Mouse (Mus musculus) v-Abl transformed pro-B cells (cell line): Measurements from ENCODE around the gene Gps1.
"Not testable (repeated sequence)": the region's sequence is repeated elsewhere in the genome, so short reads cannot be mapped to it uniquely, and the experiment has no call there.

ENCODE experiments used
- in situ Hi-C, 2 experiments: fragments of 400-800 bp; cut with MboI; formaldehyde crosslinking; loops; one replicate each; pipeline ENCODE4 v1.15.1; 2025; ENCODE audit not compliant: unreplicated experiment in 2 of 2

Gps1 gene

GRCm38 (mm10) chr11:120818251-120818650, 34.2 kb downstream of the Gps1 start:
- in situ Hi-C loops = no loop called here

DNA sequence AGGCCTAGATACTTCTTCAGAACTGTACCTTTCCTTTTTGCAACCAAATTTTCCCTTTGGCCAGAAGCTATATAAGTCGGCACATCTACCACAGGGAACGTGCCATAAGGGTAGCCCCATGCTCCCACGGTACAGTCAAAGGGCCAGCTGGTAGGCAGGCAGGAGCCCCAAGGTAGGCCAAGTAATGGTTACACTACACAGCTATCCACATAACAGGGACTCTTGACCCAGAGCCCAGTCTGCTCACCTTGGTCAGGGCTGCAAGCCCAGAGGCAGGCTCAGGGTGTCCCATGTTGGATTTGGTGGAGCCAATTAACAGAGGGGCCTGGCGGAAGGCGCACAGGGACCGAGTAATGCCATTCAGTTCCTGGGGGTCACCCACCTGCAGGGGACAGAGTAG, 35.5 kb downstream of the Gps1 start:
- in situ Hi-C loops = no loop called here

GRCm38 (mm10) chr11:120820546-120820945, 36.5 kb downstream of the Gps1 start:
- in situ Hi-C loops = loop anchor here (5.0 to 10.0 kb wide), 2 partner anchors 87 to 534 kb away; partner anchors contain the start of gene Wdr45b (in 1 of the 2)

DNA sequence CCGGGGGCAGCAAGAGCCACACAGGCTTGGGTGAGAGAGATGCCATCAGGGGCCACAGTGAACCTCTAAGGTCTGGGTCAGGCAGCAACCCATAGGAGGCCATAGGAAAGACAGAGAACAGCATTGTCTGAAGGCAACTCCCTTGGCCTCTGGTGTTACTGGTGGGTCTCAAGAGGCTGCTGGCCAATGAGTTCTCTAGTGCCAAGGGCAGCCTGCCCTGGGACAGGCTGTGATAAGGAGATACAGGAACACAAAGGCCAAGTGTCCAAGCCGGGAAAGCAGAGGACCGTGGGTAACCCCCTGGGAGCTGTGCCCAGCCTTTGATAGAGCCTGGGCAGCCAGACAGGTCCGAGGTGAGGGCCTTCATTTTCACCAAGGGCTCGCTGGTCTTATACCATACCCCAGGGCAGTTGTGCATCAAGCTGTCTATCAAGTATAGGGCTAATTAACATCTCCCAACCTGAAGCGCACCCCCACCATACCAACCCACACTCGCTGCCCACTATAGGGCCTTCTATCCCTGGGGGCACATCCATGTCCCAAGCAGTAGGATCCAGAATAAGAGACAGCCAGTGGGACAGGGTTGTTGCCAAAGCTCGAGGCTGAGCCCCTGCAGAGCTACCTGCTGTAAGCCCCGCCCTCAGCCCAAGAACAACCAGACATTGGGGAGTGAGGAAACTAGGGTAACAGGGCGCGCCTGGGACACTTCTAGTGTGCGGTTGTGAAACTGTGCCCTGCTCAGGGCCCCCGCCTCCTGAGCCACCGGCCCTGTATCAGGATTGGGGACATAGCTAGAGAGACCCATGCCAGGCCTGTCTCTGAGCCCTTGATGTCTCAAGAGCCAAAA, 37.2 kb downstream of the Gps1 start:
- in situ Hi-C loops = loop anchor here (5.0 to 10.0 kb wide), 2 partner anchors 86 to 534 kb away; partner anchors contain the start of gene Wdr45b (in 1 of the 2)

GRCm38 (mm10) chr11:120822321-120822720, 38.2 kb downstream of the Gps1 start:
- in situ Hi-C loops = loop anchor here (5.0 to 10.0 kb wide), 2 partner anchors 85 to 532 kb away; partner anchors contain the start of gene Wdr45b (in 1 of the 2)

- in situ Hi-C loops = loop anchor here (5.0 to 10.0 kb wide), 2 partner anchors 84 to 532 kb away; partner anchors contain the start of gene Wdr45b (in 1 of the 2)
Measured at GRCm38 (mm10) chr11:120822831-120823550, 38.9 kb downstream of the Gps1 start.

DNA sequence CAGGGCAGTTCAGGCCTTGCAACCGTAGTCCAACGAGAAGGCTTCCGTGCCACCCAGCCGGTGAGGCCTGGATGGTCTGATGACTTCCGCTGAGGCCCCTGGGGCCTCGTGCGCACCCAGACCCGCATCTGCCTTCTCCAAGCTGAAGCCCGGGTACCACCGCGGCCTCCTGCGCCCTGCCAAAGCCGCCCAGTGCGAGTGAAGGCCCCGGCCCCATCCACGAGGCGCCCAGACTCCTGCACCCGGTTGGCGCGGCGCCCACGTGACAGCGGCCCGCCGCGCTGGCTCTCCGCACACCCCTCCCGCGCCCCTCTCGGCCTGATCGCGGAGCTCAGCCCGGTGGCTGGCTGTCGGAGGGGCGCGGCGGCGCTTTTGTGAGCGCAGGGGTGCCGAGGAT, 39.5 kb downstream of the Gps1 start:
- in situ Hi-C loops = loop anchor here (5.0 to 10.0 kb wide), 2 partner anchors 84 to 531 kb away; partner anchors contain the start of gene Wdr45b (in 1 of the 2)

DNA sequence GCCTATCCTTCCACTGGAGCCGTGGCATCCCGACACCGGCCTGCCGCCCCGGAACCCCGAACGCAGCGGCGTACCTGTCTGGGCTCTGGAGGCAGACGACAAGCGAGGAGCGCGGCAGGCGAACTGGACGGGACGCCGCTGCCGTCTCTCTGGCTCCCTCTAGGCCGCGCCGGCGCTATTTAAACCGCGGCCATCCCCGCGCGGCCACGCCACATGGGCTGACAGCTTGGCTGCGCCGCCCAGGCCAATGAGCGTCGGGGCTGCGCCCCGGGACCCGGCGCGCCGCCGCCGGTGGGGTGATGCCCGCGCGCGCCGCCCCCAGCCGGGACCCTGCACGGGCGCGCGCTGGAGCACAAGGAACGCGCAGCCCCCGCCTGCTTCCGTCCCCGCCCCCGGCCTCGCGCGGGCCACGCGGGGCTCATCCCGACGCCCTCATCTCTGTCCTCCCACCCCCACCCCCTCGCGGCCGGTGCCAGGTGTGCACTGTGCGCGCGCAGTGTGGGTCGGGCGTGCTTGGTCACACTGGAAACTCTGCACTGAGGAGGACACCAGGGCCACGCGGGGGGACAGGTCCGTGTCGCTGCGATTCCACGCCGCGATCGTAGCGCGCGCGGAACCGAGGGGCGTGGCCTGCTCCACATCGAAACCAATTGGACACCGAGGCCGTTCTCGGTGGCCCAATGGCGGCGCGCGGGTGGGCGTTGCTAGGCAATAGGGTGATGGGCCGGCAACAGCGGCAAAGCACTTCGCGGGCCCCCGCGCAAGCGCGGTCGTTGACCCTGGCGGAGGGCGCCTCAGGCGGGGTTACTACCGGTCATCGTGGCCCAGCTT, 40.1 kb downstream of the Gps1 start, which contains the start of gene Fasn:
Fasn (minus strand) TSS at position 592 of the 831 bp plus-strand sequence.
- in situ Hi-C loops = loop anchor here (5.0 to 10.0 kb wide), 2 partner anchors 83 to 531 kb away; partner anchors contain the start of gene Wdr45b (in 1 of the 2)

DNA sequence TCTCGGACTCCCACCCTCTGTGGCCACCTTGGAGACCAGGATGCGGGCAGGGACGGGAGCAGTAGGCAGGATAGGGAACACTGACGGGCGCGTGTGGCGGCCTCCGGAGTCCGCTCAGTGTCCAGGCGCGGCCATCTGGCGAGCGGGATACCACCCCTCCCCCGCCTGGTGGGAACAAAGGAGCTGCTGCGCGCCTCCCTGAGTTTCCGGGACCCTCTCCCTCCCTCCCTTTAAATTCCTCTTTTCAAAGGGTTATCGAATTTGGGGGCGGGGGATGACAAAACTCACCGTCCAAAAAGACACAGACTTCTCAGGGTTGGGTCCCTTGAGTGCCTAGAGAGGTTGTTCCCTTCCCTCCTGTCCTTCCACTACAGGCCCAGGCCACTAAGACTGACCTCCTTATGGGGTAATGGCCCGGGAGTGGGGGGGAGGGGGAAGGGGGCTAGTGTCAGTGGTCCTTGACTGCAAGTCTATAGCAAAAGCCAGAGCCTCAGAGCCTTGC, 40.8 kb downstream of the Gps1 start:
- in situ Hi-C loops = loop anchor here (5.0 to 10.0 kb wide), 2 partner anchors 82 to 530 kb away; partner anchors contain the start of gene Wdr45b (in 1 of the 2)

DNA sequence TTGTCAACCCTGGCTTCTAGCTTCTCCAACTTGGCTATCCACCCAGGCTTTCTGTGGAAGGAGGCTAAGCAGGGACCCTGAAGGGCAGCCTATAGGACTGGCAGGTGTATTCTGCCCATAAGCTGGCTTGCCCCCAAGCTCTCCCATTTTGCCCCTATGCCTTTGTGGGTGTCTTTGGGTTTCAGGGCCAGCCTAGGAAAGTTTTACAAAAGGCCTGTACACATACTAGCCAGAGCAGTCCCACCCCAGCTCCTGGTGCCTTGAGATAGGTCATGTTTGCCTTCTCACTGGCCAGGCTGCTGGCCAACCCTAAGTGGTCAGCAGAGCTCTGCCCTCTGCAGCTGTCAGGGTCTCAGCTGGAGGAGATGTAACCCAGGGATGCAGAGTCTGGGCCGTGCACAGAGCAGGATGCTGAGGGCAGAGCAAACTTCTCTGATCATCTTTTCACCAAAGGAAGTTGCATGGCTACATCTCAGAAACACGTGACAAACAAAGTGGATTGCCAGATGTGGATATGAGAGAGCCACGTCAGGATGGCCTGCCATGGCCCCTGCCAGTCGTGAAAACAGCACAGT, 41.3 kb downstream of the Gps1 start:
- in situ Hi-C loops = loop anchor here in 1 of 2 experiments (5.0 to 10.0 kb wide), 2 partner anchors 82 to 529 kb away; partner anchors contain the start of gene Wdr45b

DNA sequence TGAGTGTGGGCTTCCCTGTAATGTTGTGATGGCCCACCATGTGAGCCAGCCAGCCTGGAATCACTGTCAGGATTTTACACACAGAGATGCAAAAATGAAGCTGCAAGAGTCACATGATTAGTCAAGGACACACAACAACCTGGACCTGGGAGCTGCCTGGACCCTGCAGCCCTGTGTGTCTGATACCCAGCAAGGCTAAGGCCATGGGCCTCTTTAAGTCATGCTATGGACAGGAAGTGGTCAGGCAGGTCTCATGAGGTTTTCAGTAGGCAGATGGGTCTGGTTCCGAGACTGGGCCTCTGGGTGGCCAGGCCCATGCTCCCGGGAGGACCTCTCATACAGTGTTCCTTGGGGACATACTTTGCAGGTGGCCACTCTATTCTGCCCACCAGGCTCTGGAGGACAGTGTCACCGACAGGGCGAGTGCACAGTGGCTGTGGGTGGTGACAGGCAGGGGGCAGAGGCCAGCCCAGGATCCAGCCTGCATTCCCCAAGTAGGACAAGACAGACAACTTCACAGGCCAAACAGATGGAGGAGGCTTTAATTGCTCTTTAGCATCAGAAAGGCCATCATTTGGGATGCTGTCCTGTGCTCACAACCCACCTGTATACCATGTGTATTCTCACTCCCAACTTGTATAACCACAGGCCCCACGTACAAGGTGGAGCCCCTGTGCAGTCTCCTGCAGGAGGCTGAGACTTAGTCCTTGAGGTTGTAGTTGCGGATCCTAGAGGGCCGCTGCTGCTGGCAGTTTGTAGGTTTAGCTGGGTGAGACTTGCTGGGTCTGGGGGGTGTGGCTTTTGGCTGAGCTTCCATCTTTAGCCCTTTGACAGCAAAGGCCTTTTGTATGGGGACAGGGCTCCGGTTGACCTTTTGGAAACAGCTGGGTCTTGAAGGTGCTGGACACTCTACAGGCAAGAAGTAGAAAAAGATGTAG, 42.2 kb downstream of the Gps1 start:
- in situ Hi-C loops = loop anchor here in 1 of 2 experiments (5.0 to 10.0 kb wide), 2 partner anchors 81 to 529 kb away; partner anchors contain the start of gene Wdr45b

DNA sequence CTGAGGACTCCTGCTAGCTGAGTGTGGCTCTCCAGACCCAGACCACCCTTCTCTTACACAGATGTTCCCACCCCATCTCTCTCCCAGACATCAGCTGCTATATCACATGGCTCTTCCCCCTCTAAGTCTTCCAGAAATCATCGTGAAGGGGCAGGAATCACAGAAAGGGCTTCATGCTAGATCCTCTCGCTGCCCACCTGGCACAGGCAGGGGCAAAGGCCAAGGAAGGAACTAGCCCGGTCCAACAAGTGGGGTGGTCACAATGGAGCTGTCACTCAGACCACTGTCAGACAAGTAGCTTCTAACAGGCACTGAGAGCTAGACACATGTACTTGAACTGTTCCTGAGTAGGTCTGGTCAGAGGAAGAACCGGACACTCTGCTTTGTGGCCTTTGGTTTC, 44.3 kb downstream of the Gps1 start:
- in situ Hi-C loops = loop anchor here in 1 of 2 experiments (5.0 to 10.0 kb wide), 2 partner anchors 79 to 526 kb away; partner anchors contain the start of gene Wdr45b

DNA sequence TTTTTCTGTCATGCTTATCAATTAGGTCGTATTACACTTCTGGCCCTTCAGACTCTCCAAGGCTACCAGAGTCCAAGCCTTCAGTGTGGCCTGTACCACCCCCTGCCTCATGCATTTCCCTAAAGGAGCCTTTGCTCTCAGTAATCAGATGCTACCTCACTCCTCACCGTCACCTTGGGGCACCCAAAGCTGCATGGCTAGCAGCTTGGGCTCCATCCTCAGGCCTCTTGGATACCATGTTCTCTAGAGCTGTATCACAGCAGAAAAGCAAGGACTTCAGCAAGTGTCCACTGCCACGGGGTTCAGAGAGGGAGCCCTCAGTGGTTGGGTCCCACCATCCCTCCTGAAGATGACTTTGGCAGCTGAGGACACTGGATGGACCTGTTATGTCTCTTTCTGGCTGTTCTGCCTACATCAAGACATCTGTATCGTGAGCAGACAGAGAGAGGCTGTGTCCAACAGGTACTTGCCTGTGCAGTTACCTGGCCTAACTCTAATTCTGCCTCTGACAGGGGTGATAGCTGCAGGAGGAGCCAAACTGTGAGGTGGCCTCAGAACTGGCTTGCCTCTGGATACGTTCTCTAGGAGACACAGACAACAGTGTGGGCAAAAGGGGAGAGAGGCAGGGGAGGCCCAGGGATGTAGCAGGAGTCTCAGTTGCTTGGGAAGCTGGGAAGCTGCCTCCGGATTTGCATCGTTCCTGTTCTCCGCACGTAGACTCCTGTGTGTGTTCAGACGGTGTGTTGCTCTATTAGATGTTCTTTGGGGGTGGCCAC, 45.9 kb downstream of the Gps1 start:
- in situ Hi-C loops = loop anchor here in 1 of 2 experiments (5.0 to 10.0 kb wide), 2 partner anchors 77 to 525 kb away; partner anchors contain the start of gene Wdr45b

GRCm38 (mm10) chr11:120830686-120831085, 46.6 kb downstream of the Gps1 start:
- in situ Hi-C loops = no loop called here

GRCm38 (mm10) chr11:120831659-120832440, 47.8 kb downstream of the Gps1 start:
- in situ Hi-C loops = no loop called here

DNA sequence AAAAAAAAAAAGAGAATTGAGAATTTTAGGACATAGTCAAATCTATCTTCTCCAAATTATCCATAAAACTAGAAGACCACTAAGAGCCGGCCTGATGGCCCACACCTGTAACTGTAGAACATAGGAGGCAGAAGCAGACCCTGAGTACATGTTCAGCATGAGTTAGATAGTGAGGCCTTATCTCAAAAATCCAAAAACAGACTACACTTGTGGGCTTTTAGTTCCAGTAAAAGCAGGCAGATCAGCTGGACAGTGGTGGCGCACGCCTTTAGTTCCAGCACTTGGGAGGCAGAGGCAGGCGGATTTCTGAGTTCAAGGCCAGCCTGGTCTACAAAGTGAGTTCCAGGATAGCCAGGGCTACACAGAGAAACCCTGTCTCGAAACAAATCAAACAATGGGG, 48.9 kb downstream of the Gps1 start:
- in situ Hi-C loops = not testable (repeated sequence)
